Mouse (Mus musculus) limb, embryonic 13.5 days (tissue): ENCODE results near the gene Clcn2. TPM values are rescaled to one million over a fixed set of nuclear protein-coding genes. Genes with fewer than 3 reads are reported as not detected.
A peak's percentile ranks its signal among the peaks of the same experiment; 100 is the strongest.

ENCODE experiments used
- ATAC-seq: fragments of 200-750 bp; cut with Nextera tagmentation; 2 replicates; pipeline ENCODE4 v1.8.0; 2017; ENCODE audit warnings: low read depth, moderate number of reproducible peaks, moderate TSS enrichment; ENCODE audit not compliant: low FRiP score
- H3K27ac ChIP-seq: fragments of 300-500 bp; sonication (generic); 2 replicates; pipeline ENCODE4 v1.5.1; 2015; ENCODE audit warnings: inconsistent platforms, mild to moderate bottlenecking, moderate library complexity
- H3K27me3 ChIP-seq: fragments of 300-500 bp; sonication (generic); 2 replicates; pipeline ENCODE4 v1.6.1; 2015; ENCODE audit warnings: mild to moderate bottlenecking, inconsistent platforms
- H3K36me3 ChIP-seq: fragments of 300-500 bp; sonication (generic); 2 replicates; pipeline ENCODE4 v1.6.1; 2015; ENCODE audit warnings: inconsistent platforms, mild to moderate bottlenecking, moderate library complexity
- H3K4me1 ChIP-seq: fragments of 300-500 bp; sonication (generic); 2 replicates; pipeline ENCODE4 v1.6.1; 2015; ENCODE audit warnings: inconsistent platforms
- H3K4me2 ChIP-seq: fragments of 300-500 bp; sonication (generic); replicated peaks from 2 replicates; pipeline ENCODE4 v1.6.1; 2015; ENCODE audit warnings: inconsistent platforms, mild to moderate bottlenecking, moderate library complexity
- H3K4me3 ChIP-seq: fragments of 300-500 bp; sonication (generic); 2 replicates; pipeline ENCODE4 v1.5.1; 2015; ENCODE audit warnings: moderate library complexity, mild to moderate bottlenecking, inconsistent platforms
- H3K9ac ChIP-seq: fragments of 300-500 bp; sonication (generic); 2 replicates; pipeline ENCODE4 v1.6.1; 2015; ENCODE audit warnings: mild to moderate bottlenecking, inconsistent platforms
- H3K9me3 ChIP-seq: fragments of 300-500 bp; sonication (generic); 2 replicates; pipeline ENCODE4 v1.6.1; 2016; ENCODE audit warnings: inconsistent platforms
- WGBS: fragments of 180-500 bp; shearing (Covaris S2); methylation state at CpG from one replicate; pipeline ENCODE4 v1.1.7; 2015; 5-methylcytosine and 5-hydroxymethylcytosine counted together
- polyA plus RNA-seq: library from polyadenylated mRNA; unstranded; fragments of >200 nt; fragmentation: Nextera tagmentation; extraction: Ambion mirVana; gene quantifications from 2 replicates; pipeline ENCODE4 v1.2.1, GENCODE M21; 2015

The Clcn2 gene
- polyA plus RNA-seq, 1 experiment from 2014 or later = 23.3 TPM

GRCm38 (mm10) chr16:20706407-20707055 lies 11.0 kb downstream of the Clcn2 start:
- peaks cover 12% of the 10 kb centered on the region for H3K4me1 ChIP-seq
- H3K4me3 ChIP-seq = no peak overlapping the region
- no peaks in the 10 kb centered on the region for H3K9me3 ChIP-seq
- no peak overlapping the region for H3K4me2 ChIP-seq
- peaks cover 89% of the 10 kb centered on the region for H3K36me3 ChIP-seq
- ATAC-seq = no peak
- 89% methylated on average over 2 of the region's 2 CpGs for WGBS
- no peaks in the 10 kb centered on the region for H3K27me3 ChIP-seq
- H3K27ac ChIP-seq = no peak overlapping the region
- H3K9ac ChIP-seq = no peak overlapping the region

GRCm38 (mm10) chr16:20705786-20706185 lies 11.8 kb downstream of the Clcn2 start:
- H3K36me3 ChIP-seq = peaks cover 81% of the 10 kb centered on the region
- 80% methylated on average over 3 of the region's 3 CpGs for WGBS

DNA sequence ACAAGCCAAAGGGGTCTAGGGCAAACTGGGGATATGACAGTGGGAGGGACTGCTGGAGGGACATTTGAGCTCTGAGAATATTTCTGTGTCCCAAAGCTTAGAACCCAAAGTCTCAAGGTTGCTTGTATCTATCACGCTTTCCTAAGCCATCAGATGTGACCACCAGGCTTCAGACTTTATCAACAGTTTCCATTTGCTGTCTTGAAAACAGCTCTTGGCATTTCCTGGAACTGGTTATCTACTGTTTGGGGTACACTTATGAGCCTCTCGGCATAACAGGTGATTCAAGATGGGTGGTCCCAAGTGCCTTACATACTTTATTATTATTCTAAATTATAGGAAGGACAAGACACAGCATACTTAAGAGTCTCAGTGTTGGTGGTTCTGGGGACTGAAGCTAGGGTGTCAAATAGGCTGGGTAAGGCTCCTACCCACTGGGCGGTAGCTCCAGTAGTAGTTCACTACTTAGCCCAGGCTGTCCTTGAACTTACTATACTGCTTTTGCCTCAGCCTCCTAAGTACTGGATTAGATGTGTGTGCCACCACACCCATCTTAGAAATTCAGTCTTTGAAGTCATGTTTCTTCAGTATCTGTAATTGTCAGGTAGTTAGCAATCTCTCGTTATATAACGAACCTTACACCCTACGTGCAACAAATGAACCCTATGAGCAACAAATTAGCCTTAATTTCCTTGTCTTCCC lies 13.7 kb downstream of the Clcn2 start:
- H3K27ac ChIP-seq = no peak overlapping the region
- 83% methylated on average over 6 of the region's 6 CpGs for WGBS
- H3K9ac ChIP-seq = no peak overlapping the region
- H3K4me3 ChIP-seq = no peak overlapping the region
- peaks cover 22% of the 10 kb centered on the region for H3K4me1 ChIP-seq
- ATAC-seq = no peak
- no peak overlapping the region for H3K4me2 ChIP-seq
- H3K9me3 ChIP-seq = no peaks in the 10 kb centered on the region
- H3K27me3 ChIP-seq = no peaks in the 10 kb centered on the region
- peaks cover 68% of the 10 kb centered on the region for H3K36me3 ChIP-seq

More at GRCm38 (mm10) chr16:20705786-20706185, 11.8 kb downstream of the Clcn2 start:
- no peak for ATAC-seq
- H3K9ac ChIP-seq = no peak overlapping the region
- no peak overlapping the region for H3K4me2 ChIP-seq
- no peak overlapping the region for H3K27ac ChIP-seq
- H3K4me1 ChIP-seq = peaks cover 17% of the 10 kb centered on the region
- H3K27me3 ChIP-seq = no peaks in the 10 kb centered on the region
- no peak overlapping the region for H3K4me3 ChIP-seq
- no peaks in the 10 kb centered on the region for H3K9me3 ChIP-seq

GRCm38 (mm10) chr16:20703071-20703470 lies 14.5 kb downstream of the Clcn2 start:
- no peak overlapping the region for H3K4me3 ChIP-seq
- no peak overlapping the region for H3K4me2 ChIP-seq
- peaks cover 60% of the 10 kb centered on the region for H3K36me3 ChIP-seq
- no peak overlapping the region for H3K27ac ChIP-seq
- peaks cover 22% of the 10 kb centered on the region for H3K4me1 ChIP-seq
- no peaks in the 10 kb centered on the region for H3K9me3 ChIP-seq
- 94% methylated on average over 10 of the region's 10 CpGs for WGBS
- no peaks in the 10 kb centered on the region for H3K27me3 ChIP-seq
- no peak overlapping the region; the same call in 1 of the 2 replicates for H3K9ac ChIP-seq
- ATAC-seq = no peak

DNA sequence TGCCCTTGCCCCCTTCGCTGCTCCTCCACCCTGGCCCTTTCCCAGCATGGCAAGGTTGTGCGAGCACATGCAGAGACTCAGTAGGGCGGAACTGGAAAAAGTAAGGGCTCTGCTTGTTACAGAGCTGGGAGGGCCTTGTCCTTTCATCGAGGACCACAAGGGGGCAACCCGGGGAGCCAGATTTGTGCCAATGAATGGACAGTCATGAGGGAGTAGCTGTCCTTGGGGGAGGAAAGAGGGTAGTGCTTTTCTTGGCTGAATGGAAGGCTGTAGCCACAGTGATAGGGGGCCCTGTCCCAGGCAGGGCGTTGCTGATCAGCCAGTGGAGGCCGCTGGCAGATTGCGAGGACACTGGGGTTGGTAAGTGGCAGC lies 15.0 kb downstream of the Clcn2 start:
- Histone ChIP-seq H3K9ac (0 out of 2 replicates have a peak overlapping the region, but pooled peaks have one; percentile 48), H3K27ac (peak overlapping the region; percentile 69; the same call in 1 of the 2 replicates), H3K4me3 (no peak overlapping the region), H3K36me3 (peaks cover 54% of the 10 kb centered on the region), H3K4me1 (peaks cover 22% of the 10 kb centered on the region), H3K9me3 (no peaks in the 10 kb centered on the region), H3K27me3 (no peaks in the 10 kb centered on the region), H3K4me2 (peak overlapping the region; percentile 41)
- ATAC-seq = peak; percentile 68; the same call in 1 of the 2 replicates
- WGBS = 10% methylated on average over 8 of the region's 8 CpGs

DNA sequence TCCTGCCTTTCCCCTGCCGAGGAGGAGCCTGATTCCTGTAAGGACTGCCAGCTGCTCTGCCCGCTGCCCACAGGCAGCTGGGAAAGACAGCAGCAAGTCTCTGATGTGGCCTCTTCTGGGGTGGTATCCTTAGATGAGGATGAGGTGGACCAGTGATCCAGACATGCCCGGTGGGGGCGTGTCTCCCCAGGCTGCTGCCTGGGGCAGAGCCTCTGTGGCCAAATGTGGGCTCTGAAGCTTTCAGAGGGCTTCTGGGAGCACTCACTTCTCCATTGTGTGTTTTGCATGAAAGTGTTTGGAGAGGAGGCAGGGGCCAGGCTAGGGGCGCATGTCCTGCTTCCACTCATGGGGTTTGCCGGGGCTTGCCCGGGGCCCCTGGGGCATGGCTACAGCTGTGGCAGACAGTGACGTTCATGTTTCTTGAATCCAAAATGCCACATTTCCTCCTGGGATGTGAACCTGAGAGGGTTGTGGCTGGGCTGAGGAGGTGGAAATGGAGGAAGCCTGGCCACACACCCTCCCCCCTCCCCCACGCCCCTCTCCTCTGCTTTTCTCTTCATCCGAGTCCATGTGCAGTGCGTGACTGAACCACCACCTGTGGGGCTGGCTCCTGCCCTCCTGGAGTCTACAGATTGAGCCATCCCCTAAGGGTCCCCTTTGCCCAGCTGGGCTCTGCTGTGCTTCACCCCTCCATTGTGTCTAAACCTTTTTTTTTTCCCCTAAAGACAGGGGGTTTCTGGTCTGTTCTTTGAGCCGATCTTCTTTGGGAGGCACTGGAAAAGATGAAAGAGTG lies 15.6 kb downstream of the Clcn2 start:
- Histone ChIP-seq H3K4me3 (peak overlapping the region; percentile 10; the same call in 1 of the 2 replicates), H3K9me3 (no peaks in the 10 kb centered on the region), H3K27me3 (no peaks in the 10 kb centered on the region), H3K4me2 (peak overlapping the region; percentile 41), H3K9ac (peak overlapping the region; percentile 54), H3K4me1 (peaks cover 22% of the 10 kb centered on the region), H3K36me3 (peaks cover 49% of the 10 kb centered on the region), H3K27ac (peak overlapping the region; percentile 69)
- 14% methylated on average over 12 of the region's 12 CpGs for WGBS
- ATAC-seq = peak; percentile 35; the same call in 1 of the 2 replicates

- Histone ChIP-seq H3K27me3 (no peaks in the 10 kb centered on the region), H3K36me3 (peaks cover 42% of the 10 kb centered on the region), H3K4me1 (peaks cover 27% of the 10 kb centered on the region), H3K27ac (peak overlapping the region; percentile 69; the same call in 1 of the 2 replicates), H3K4me2 (peak overlapping the region; percentile 41), H3K9ac (peak overlapping the region; percentile 54), H3K9me3 (no peaks in the 10 kb centered on the region), H3K4me3 (no peak overlapping the region)
- 40% methylated on average over 7 of the region's 7 CpGs for WGBS
- ATAC-seq = peak; percentile 17; the same call in 1 of the 2 replicates
These were observed 16.2 kb downstream of the Clcn2 start for GRCm38 (mm10) chr16:20701316-20701715.

DNA sequence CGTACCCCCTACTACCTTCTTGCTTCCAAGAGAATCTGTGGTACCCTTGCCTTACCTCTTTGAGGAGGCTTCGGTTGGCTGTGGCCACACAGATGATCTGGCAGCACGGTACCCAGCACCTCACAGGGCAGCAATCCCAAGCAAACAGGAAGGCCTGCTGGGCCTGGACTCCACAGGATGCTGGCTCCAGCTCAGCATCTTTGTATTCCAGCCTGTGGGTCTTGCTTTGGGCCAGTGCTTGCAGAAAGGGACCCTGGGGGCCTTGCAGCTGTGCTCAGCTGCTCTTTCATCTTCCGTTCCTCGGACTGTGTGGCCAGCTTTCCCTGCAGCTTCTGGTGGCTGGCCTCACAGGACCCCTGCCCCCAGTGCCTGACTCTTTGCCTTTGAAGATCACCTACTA lies 17.5 kb downstream of the Clcn2 start:
- Histone ChIP-seq H3K9me3 (no peaks in the 10 kb centered on the region), H3K36me3 (peaks cover 30% of the 10 kb centered on the region), H3K4me1 (peaks cover 39% of the 10 kb centered on the region), H3K27me3 (no peaks in the 10 kb centered on the region), H3K4me2 (no peak overlapping the region), H3K27ac (peak overlapping the region; percentile 48; the same call in 1 of the 2 replicates), H3K4me3 (no peak overlapping the region), H3K9ac (peak overlapping the region; percentile 19; the same call in 1 of the 2 replicates)
- WGBS = 21% methylated on average over 5 of the region's 5 CpGs
- no peak for ATAC-seq

DNA sequence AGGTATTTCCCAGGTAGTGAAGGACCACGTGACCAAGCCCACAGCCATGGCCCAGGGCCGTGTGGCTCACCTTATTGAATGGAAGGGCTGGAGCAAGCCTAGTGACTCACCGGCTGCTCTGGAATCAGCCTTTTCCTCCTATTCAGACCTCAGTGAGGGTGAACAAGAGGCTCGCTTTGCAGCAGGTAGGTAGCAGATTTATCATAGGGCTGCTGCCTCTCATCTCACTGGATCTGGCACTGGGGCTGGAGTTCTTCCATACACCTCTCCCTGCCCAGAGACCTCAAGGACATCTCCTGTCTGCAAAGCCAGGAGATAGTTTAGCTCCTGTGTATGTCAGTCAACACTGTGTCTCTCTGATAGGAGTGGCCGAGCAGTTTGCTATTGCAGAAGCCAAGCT lies 18.3 kb downstream of the Clcn2 start:
- 76% methylated on average over 5 of the region's 5 CpGs for WGBS
- no peaks in the 10 kb centered on the region for H3K9me3 ChIP-seq
- H3K4me2 ChIP-seq = no peak overlapping the region
- H3K27me3 ChIP-seq = no peaks in the 10 kb centered on the region
- H3K27ac ChIP-seq = no peak overlapping the region
- no peak overlapping the region for H3K4me3 ChIP-seq
- H3K4me1 ChIP-seq = peaks cover 46% of the 10 kb centered on the region
- H3K36me3 ChIP-seq = peaks cover 22% of the 10 kb centered on the region
- H3K9ac ChIP-seq = no peak overlapping the region
- ATAC-seq = no peak

DNA sequence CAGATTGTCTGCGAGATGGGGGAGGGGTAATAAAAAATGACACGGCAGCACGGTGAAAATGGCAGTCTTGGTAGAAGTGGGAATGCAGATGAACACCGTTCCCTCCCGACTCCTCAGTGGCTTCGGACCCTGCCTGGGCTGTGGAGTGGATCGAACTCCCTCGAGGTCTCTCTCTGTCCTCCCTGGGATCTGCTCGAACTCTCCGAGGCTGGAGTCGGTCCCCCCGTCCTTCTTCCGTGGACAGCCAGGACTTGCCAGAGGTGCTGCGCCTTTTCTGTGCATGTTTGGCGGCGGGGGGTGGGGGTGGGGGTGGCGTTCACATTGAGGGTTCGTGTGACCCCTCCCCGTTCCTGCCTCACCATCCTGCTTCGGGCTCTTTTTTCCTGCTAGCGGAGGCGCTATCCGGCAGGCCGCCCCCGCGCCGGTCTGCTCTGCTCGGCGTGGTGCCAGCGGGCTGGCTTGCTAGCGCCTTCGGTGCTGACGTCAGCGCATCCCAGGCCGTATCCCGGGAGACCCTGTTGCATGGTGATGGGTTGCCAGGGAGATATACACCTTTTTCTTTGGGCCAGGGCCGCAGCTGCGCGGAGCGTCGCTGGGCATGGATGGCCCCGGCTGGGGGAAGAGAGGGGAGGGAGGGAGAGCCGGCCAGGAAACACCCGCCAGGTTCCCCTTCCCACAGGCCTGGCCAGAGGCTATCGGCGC lies 21.8 kb downstream of the Clcn2 start:
- ATAC-seq = peak; percentile 60
- no peaks in the 10 kb centered on the region for H3K9me3 ChIP-seq
- H3K27ac ChIP-seq = no peak overlapping the region; the same call in 1 of the 2 replicates
- peak overlapping the region; percentile 66 for H3K9ac ChIP-seq
- H3K4me1 ChIP-seq = peaks cover 45% of the 10 kb centered on the region
- H3K27me3 ChIP-seq = no peaks in the 10 kb centered on the region
- peak overlapping the region; percentile 46 for H3K4me3 ChIP-seq
- peaks cover 22% of the 10 kb centered on the region for H3K36me3 ChIP-seq
- H3K4me2 ChIP-seq = peak overlapping the region; percentile 77
- 2% methylated on average over 46 of the region's 46 CpGs for WGBS

DNA sequence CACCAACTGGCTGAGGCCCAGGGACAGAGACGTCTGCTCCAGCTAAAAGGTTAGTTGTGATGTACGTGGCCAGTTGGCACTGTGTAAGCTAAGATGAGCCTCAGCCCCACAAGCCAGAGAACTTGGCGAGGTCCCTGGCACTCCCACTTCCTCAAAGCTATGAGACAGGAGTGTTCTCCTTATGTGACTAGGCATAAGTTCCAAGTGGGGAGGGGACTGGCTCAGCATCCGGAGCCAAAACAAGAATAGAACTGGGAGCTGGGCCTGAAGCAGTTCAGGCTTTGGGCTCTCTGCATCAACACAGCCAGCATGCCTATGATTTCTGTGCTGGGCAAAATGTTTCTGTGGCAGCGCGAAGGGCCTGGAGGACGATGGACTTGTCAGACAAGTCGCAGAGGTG lies 22.8 kb downstream of the Clcn2 start:
- no peak overlapping the region for H3K27ac ChIP-seq
- ATAC-seq = no peak
- H3K4me2 ChIP-seq = peak overlapping the region; percentile 77
- H3K4me3 ChIP-seq = no peak overlapping the region
- WGBS = 82% methylated on average over 8 of the region's 8 CpGs
- H3K9ac ChIP-seq = no peak overlapping the region
- H3K27me3 ChIP-seq = no peaks in the 10 kb centered on the region
- H3K4me1 ChIP-seq = peaks cover 40% of the 10 kb centered on the region
- no peaks in the 10 kb centered on the region for H3K9me3 ChIP-seq
- H3K36me3 ChIP-seq = peaks cover 32% of the 10 kb centered on the region
